Mouse (Mus musculus) lung, adult 2 months (tissue): Measurements from ENCODE around the gene Clcn1. TPM values are rescaled to one million over a fixed set of nuclear protein-coding genes. Genes with fewer than 3 reads are reported as not detected.

Source experiments
- DNase-seq: peaks from one replicate; pipeline ENCODE4 v3.0.0; 2022
- H3K4me1 ChIP-seq: fragments of 200-500 bp; 2 replicates; pipeline ENCODE4 v1.6.1; 2011; ENCODE audit warnings: low read length; ENCODE audit not compliant: control insufficient read depth, insufficient read depth
- H3K4me3 ChIP-seq: fragments of 200-500 bp; replicated peaks from 2 replicates; pipeline ENCODE3; 2011; ENCODE audit warnings: low read depth, mild to moderate bottlenecking, control low read depth, low read length; ENCODE audit errors: extremely low read depth
- CTCF ChIP-seq: fragments of 200-500 bp; IDR thresholded peaks from 2 replicates; pipeline ENCODE4 v1.5.1; 2011; ENCODE audit warnings: mild to moderate bottlenecking, low read length, control low read depth; ENCODE audit not compliant: insufficient read depth
- POLR2A ChIP-seq: fragments of 200-500 bp; IDR thresholded peaks from 2 replicates; pipeline ENCODE4 v1.6.1; 2011; ENCODE audit warnings: low read depth, mild to moderate bottlenecking, control low read depth, low read length, borderline replicate concordance; ENCODE audit errors: extremely low read depth
- WGBS: fragments of 180-500 bp; shearing (Covaris S2); methylation state at CpG from one replicate; pipeline ENCODE4 v1.1.7; 2018; 5-methylcytosine and 5-hydroxymethylcytosine counted together
- polyA plus RNA-seq: library from polyadenylated mRNA; depleted of rRNA; stranded (reverse); fragments of >200 nt; gene quantifications from 2 replicates; pipeline ENCODE4 v1.2.3, GENCODE M21; 2012

The Clcn1 gene
- polyA plus RNA-seq, 1 experiment: 1.5 TPM

DNA sequence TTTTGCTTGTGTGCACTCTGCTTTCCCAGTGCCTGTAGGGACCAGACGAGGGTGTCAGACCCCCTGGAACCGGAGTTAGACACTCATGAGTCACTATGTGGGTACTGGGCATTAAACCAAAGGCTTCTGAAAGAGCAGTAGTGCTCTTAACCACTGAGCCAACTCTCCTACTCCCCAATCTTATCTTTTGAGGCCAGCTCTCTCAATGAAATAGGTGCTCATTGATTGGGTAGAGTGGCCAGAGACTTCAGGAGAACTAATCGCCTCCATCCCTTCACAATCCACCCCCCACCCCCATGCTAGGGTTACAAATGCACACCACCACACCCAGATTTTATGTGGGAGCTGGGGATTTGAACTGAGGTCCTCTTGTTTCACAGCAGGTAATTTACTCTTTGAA, 42.3 kb downstream of the Clcn1 start:
- no peak for DNase-seq
- no peak overlapping the region for H3K4me3 ChIP-seq
- H3K4me1 ChIP-seq: peaks cover 3% of the 10 kb centered on the region
- 78% methylated on average over 3 of the region's 3 CpGs for WGBS
- TF ChIP-seq CTCF (no peak), POLR2A (no peak)

DNA sequence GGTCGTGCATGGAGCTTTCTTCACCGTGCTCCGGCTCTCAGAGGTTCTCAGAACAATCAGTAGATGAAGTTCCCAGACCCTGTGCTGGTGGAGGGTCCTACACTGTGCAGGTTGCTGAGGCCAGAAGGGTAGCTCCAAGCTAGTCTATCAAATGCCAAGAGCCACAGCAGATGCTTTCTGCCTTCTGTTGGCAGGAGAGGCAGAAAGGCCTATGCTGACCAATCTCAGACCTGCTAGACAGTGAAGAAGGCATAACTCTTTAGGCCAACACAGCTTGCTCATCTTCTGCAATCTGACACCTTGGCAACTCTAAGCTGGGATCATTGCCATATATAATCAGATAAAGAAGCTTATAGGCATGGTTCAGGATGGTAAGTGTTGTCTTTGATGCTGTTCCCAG, 43.7 kb downstream of the Clcn1 start:
- WGBS: 68% methylated on average over 3 of the region's 3 CpGs
- Histone ChIP-seq H3K4me3 (no peak overlapping the region), H3K4me1 (no peaks in the 10 kb centered on the region)
- DNase-seq: no peak
- TF ChIP-seq POLR2A (no peak), CTCF (no peak)

DNA sequence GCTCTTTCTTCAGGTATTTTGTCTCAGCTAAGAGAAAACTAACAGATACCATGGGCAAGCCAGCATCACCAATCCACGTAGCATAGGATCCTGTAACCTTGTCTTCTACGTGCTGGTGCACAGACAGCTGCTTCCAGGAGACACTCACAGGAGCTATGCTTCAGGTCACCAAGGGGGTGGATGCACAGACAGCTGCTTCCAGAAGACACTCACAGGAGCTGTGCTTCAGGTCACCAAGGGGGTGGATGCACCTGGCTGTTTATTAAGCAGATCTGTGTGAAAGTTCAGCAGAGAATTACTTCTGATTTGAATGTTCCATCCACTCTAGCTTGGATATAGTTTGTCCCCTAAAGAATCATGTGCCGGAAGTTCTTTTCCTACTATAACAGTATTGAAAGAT, 44.5 kb downstream of the Clcn1 start:
- H3K4me1 ChIP-seq: no peaks in the 10 kb centered on the region
- DNase-seq: no peak

DNA sequence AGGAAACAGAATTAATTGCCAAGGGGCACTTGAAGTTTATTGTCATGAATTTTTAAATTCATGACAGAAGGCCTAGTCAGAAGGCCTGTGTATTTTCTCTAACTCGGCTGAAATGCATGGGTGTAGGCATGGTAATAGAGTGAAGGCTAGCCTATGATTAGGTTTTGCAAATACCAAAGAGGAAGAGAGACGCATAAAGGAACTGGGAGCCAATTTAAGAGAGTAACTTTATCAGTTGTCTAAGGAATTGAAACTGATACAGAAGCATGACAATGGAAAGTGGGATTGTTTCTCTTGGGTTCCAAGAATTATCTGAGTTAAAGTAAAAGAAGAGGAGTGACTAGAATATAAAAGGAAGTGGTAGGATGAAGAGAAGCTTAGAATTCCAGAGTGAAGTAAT, 52.7 kb downstream of the Clcn1 start:
- no peak for DNase-seq
- WGBS: 83% methylated on average over 2 of the region's 2 CpGs
- TF ChIP-seq POLR2A: no peak

More for the DNA sequence above, 44.5 kb downstream of the Clcn1 start:
- no peak for TF ChIP-seq CTCF
- no peak for TF ChIP-seq POLR2A
- no peak overlapping the region for H3K4me3 ChIP-seq
- WGBS: 92% methylated on average over 3 of the region's 3 CpGs

DNA sequence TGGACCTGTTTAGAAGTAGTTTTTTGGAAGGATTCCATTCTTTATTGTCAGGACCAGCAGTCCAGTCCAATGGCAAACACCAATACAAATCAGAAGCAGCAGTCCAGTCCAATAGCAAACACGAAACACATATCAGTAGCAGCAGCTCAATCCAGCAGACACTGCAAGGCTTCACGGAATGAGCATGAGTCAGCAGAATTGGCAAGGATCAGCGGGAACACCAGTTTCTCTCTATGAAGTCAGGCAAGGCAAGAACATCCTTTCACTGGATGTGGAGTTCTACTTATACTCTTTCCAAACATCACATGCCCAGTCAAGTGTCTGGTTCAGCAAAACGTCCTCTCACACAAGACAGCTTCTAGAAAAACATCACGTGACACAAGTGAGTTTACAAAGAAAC, 53.5 kb downstream of the Clcn1 start:
- TF ChIP-seq CTCF (no peak), POLR2A (no peak)
- DNase-seq: no peak
- H3K4me3 ChIP-seq: no peak overlapping the region
- H3K4me1 ChIP-seq: no peaks in the 10 kb centered on the region
- 63% methylated on average over 5 of the region's 5 CpGs for WGBS

More for the DNA sequence above, 52.7 kb downstream of the Clcn1 start:
- H3K4me3 ChIP-seq: no peak overlapping the region
- no peaks in the 10 kb centered on the region for H3K4me1 ChIP-seq

DNA sequence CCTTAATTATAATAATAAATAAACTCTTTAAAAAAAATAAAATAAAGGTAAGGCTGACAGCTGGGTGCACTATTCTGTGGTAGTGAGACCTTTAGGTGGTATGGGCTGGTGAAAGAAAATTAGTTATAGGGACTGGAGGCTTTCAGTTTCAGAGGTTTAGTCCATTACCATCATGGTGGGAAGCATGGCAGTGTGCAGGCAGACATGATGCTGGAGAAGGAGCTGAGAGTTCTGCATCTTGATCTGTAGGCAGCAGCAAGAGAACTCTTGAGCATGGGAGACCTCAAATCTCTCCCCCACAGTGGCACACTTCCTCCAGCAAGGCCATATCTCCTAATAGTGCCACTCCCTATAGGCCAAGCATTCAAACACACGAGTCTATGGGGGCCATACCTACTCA, 55.7 kb downstream of the Clcn1 start:
- DNase-seq: no peak
- no peak for TF ChIP-seq CTCF
- no peak for TF ChIP-seq POLR2A
- 57% methylated on average over 1 of the region's 1 CpGs for WGBS

DNA sequence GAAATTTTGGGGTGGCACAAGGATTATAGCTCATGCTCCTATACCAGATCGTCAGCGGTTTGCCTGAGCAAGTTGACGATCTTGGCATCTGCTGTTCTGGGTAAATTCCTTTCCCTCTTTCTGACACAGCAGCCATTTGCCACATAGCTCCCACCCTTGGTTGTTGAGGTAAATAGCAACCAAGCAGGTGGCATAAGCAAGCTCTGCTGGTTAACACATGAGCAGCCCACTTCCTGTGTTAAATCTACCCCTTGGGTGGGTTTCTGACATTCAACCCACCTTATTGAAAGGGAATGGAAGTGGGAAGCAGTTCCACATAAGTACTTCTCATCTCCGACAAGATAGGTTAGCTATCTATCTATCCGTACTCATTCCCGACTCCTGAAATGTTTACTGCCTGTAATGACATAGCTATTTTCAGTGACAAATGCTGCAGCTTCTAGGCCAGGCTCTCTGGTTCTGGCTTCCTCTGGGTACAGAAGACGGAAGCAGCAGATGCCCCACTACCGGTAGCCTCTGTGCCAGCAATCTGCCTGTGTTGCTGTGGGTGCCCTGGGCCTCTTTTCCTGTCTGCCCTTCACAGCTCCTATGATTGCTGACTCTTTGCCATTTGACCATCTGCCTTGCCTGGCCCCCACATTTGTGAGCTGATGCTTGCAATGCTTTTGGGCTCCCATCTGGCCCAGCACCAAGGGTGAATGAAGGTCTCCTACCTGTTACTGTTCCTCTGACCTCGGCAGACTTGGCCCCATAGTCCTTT, 57.1 kb downstream of the Clcn1 start:
- H3K4me1 ChIP-seq: no peaks in the 10 kb centered on the region
- H3K4me3 ChIP-seq: no peak overlapping the region
- 56% methylated on average over 9 of the region's 9 CpGs for WGBS
- no peak for DNase-seq
- TF ChIP-seq POLR2A: no peak
- TF ChIP-seq CTCF: no peak

More for the DNA sequence above, 55.7 kb downstream of the Clcn1 start:
- no peaks in the 10 kb centered on the region for H3K4me1 ChIP-seq
- H3K4me3 ChIP-seq: no peak overlapping the region

DNA sequence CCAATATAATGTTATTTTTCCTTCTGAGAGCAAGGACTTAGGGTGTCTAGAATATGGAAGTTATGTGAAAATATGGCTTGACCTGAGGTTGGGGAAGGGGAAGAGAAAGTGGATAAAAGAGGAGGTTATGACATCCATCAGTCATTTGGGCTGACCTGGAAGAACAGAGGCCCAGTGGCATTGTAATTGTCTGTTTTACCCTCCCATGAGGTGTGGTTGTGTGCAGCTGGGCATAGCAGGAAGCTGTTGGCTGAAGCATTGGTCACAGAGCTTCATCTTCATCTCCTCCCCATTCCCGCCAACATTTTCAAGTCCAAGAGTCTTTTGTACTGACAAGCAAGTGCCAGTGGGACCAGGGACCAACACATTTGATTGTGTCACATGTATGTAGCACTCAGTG, 57.8 kb downstream of the Clcn1 start:
- DNase-seq: no peak
- TF ChIP-seq POLR2A (no peak), CTCF (no peak)
- no peaks in the 10 kb centered on the region for H3K4me1 ChIP-seq
- WGBS: 70% methylated on average over 1 of the region's 1 CpGs
- H3K4me3 ChIP-seq: no peak overlapping the region

DNA sequence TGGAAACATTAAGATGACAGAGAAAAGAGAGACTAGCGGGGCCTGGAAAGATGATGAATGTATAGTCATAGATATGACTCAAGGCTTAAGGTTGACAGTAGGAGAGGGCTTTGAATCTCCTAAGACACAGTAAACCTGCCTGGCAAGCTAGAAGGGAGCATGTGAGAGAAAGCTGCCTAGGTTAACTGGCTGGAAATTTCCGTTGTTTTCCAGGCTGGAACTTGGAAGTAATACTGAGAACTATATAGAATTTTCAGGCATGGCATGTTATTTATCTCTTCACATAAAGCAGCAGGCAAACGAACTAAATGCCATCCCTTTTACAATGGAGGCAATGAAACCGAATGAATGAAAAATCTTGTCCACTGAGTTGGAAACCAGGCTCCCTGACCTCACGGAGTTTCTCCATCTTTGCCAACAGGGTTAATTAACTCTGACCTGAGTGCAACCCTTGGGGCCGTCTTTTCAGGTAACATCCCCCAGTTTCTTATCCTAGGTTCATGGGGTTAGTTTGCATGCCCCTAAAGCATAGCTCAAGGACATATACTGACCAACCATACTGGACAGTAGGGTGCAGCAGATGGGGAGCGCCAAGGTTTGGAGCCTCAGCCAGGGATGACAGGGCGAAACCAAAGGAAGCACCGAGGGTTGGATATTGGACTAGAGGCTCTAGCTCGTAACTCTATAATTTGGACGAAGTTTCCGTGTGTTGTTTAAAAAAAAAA, 62.0 kb downstream of the Clcn1 start:
- WGBS: 43% methylated on average over 12 of the region's 12 CpGs
- no peak for DNase-seq
- no peak for TF ChIP-seq CTCF
- TF ChIP-seq POLR2A: no peak
- Histone ChIP-seq H3K4me1 (peaks cover 12% of the 10 kb centered on the region), H3K4me3 (no peak overlapping the region)

DNA sequence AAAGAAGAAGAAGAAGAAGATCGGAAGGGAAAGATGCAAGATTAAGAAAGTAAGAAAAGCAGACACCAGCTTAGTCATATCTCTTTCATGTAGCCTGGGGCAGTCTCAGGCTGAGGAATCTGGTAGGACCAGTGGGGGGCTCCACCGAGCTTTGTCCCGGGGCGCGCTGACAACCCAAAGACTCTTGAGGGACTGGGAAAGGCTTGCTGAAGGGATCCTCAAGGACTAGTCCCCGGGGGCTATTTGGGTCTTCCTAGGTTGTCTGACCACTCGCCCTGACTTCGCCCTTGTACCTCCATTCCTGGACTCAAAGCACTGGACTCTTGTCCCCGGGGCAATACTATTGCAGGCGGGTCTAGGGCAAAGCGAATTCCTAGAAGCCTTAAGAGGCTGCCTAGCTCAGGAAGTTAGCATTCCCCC, 62.5 kb downstream of the Clcn1 start:
- Histone ChIP-seq H3K4me3 (peak overlapping the region; percentile 71), H3K4me1 (peaks cover 14% of the 10 kb centered on the region)
- DNase-seq: peak; percentile 79
- TF ChIP-seq POLR2A: no peak
- TF ChIP-seq CTCF: peak; percentile 51
- 1% methylated on average over 11 of the region's 11 CpGs for WGBS
